Mouse (Mus musculus): ENCODE results near the gene Cd2bp2. TPM values are rescaled to one million over a fixed set of nuclear protein-coding genes. Genes with fewer than 3 reads are reported as not detected.

Gene Cd2bp2
- total RNA-seq (2012; rRNA removed) (55.6 and 64.8 TPM in 2 replicates), polyA plus RNA-seq (2012; ENCODE audit: insufficient read depth in 1 of 2, insufficient read length in 2 of 2, low read depth in 1 of 2, low replicate concordance in 2 of 2, missing spikeins in 1 of 2) (10 to 100 TPM in 1 of 2 experiments, not detected in 1; 56.7 TPM)

- Histone ChIP-seq H3K4me1 (ENCODE audit: control insufficient read depth in 1 of 2, insufficient read depth in 2 of 2, low read length in 2 of 2) (peaks cover 0 to 12% of the 10 kb centered on the region in 2 experiments; a peak in 2 of 4 replicates), H3K36me3 (ENCODE audit: control insufficient read depth in 1 of 2, insufficient read depth in 2 of 2, low read length in 2 of 2) (peaks cover 0 to 12% of the 10 kb centered on the region in 2 experiments; a peak in 2 of 4 replicates), H3K4me3 (ENCODE audit: control insufficient read depth in 1 of 2, insufficient read depth in 1 of 2, low read depth in 2 of 2, low read length in 2 of 2) (peak within 1 kb of the TSS; percentile 60 to 99), H3K9ac (ENCODE audit: control insufficient read depth, low read depth, low read length, poor library complexity, severe bottlenecking) (peak within 1 kb of the TSS; percentile 94), H3K27ac (ENCODE audit: control insufficient read depth, low read depth, low read length) (peak within 1 kb of the TSS; percentile 92), H3K79me2 (ENCODE audit: control insufficient read depth, insufficient read depth, low read length, poor library complexity) (peaks cover 14% of the 10 kb centered on the region), H3K9me3 (replicated peaks; ENCODE audit: insufficient read depth, low read length) (no peaks in the 10 kb centered on the region), H3K27me3 (ENCODE audit: control insufficient read depth in 1 of 2, insufficient read depth in 2 of 2, low read length in 2 of 2) (no peaks in the 10 kb centered on the region)
- DNase-seq (ENCODE audit: low read depth, low spot score): peak; percentile 98
- TF ChIP-seq E2F4 (IDR thresholded peaks at IDR 0.05; ENCODE audit: borderline replicate concordance, low read depth, low read length) (peak; percentile 99), GATA1 (IDR thresholded peaks at IDR 0.05; ENCODE audit: low read depth, low read length) (no peak), CHD2 (IDR thresholded peaks at IDR 0.05; ENCODE audit: low read length) (peak; percentile 96), GABPA (IDR thresholded peaks at IDR 0.05; ENCODE audit: low read depth, low read length) (no peak), TBP (IDR thresholded peaks at IDR 0.05; ENCODE audit: low read depth, low read length) (peak; percentile 51; the same call in 1 of the 2 replicates), SMC3 (IDR thresholded peaks at IDR 0.05; ENCODE audit: low read depth, low read length) (peak; percentile 38), MAZ (IDR thresholded peaks at IDR 0.05; ENCODE audit: low read depth, low read length) (peak; percentile 71; the same call in 1 of the 2 replicates), SIN3A (IDR thresholded peaks at IDR 0.05; ENCODE audit: low read length) (peak; percentile 93), EP300 (IDR thresholded peaks at IDR 0.05; ENCODE audit: low read depth in 1 of 2, low read length in 2 of 2) (no peak), MYB (IDR thresholded peaks at IDR 0.05; ENCODE audit: low read depth, low read length) (no peak), ZNF384 (IDR thresholded peaks at IDR 0.05; ENCODE audit: low read depth, low read length) (no peak), UBTF (IDR thresholded peaks at IDR 0.05; ENCODE audit: borderline replicate concordance, insufficient read depth, low read depth, low read length) (0 out of 2 replicates have a peak, but pooled peaks have one; percentile 47), MYC (IDR thresholded peaks at IDR 0.05; ENCODE audit: low read depth, low read length) (peak; percentile 77), ZC3H11A (IDR thresholded peaks at IDR 0.05; ENCODE audit: low read depth, low read length) (no peak), TCF12 (IDR thresholded peaks at IDR 0.05; ENCODE audit: low read depth, low read length) (no peak; the same call in 1 of the 2 replicates), NRF1 (IDR thresholded peaks at IDR 0.05; ENCODE audit: insufficient read depth, low read depth, low read length, poor library complexity, severe bottlenecking) (0 out of 2 replicates have a peak, but pooled peaks have one; percentile 24), RCOR1 (IDR thresholded peaks at IDR 0.05; ENCODE audit: low read depth, low read length) (no peak), BHLHE40 (IDR thresholded peaks at IDR 0.05; ENCODE audit: borderline replicate concordance, low read depth, low read length) (peak; percentile 57; the same call in 1 of the 2 replicates), ETS1 (IDR thresholded peaks at IDR 0.05; ENCODE audit: low read depth, low read length) (peak; percentile 41; the same call in 1 of the 2 replicates), CTCF (IDR thresholded peaks at IDR 0.05 in 2 of 3, conservative IDR thresholded peaks at IDR 0.05 in 1 of 3; ENCODE audit: control insufficient read depth in 1 of 3, insufficient read depth in 1 of 3, low read depth in 2 of 3, low read length in 3 of 3, poor library complexity in 1 of 3, severe bottlenecking in 1 of 3) (peak in 2 of 3 experiments; percentile 18 to 38; a peak in 2 of 6 replicates), RAD21 (IDR thresholded peaks at IDR 0.05; ENCODE audit: low read depth, low read length) (no peak; the same call in none of the 2 replicates), NELFE (IDR thresholded peaks at IDR 0.05; ENCODE audit: low read depth, low read length) (peak; percentile 81), KAT2A (conservative IDR thresholded peaks at IDR 0.05; ENCODE audit: low read depth, low read length) (peak; percentile 98), USF1 (IDR thresholded peaks at IDR 0.05; ENCODE audit: low read depth, low read length) (peak; percentile 23; the same call in 1 of the 2 replicates), POLR2AphosphoS5 (IDR thresholded peaks at IDR 0.05; ENCODE audit: borderline replicate concordance, low read depth, low read length) (peak; percentile 20; the same call in 1 of the 2 replicates), JUND (IDR thresholded peaks at IDR 0.05; ENCODE audit: low read depth, low read length) (no peak), MAX (IDR thresholded peaks at IDR 0.05; ENCODE audit: low read length) (peak; percentile 92), HCFC1 (IDR thresholded peaks at IDR 0.05; ENCODE audit: low read depth, low read length) (peak; percentile 98), MEF2A (IDR thresholded peaks at IDR 0.05; ENCODE audit: extremely low read depth, insufficient replicate concordance, low read depth, low read length, poor library complexity, severe bottlenecking) (no peak), ZKSCAN1 (IDR thresholded peaks at IDR 0.05; ENCODE audit: low read depth, low read length) (no peak), MXI1 (IDR thresholded peaks at IDR 0.05; ENCODE audit: low read depth, low read length) (no peak), MAFK (IDR thresholded peaks at IDR 0.05; ENCODE audit: borderline replicate concordance, low read depth, low read length) (no peak), USF2 (IDR thresholded peaks at IDR 0.05; ENCODE audit: borderline replicate concordance in 1 of 2, insufficient read depth in 1 of 2, low read depth in 1 of 2, low read length in 2 of 2) (no peak), POLR2A (IDR thresholded peaks at IDR 0.05; ENCODE audit: control insufficient read depth in 1 of 2, insufficient read depth in 1 of 2, low read depth in 1 of 2, low read length in 2 of 2, poor library complexity in 1 of 2) (peak; percentile 51 to 75; a peak in 3 of 4 replicates)
Observed at GRCm38 (mm10) chr7:127195544-127196295, at the start of gene Cd2bp2. Cd2bp2 (minus strand) TSS chr7:127196050.

All from MEL (cell line).